Mouse (Mus musculus) embryonic facial prominence, embryonic 12.5 days (tissue): ENCODE results near the gene Fam114a2. TPM values are rescaled to one million over a fixed set of nuclear protein-coding genes. Genes with fewer than 3 reads are reported as not detected.

Source experiments
- ATAC-seq: fragments of 200-750 bp; cut with Nextera tagmentation; 2 replicates; pipeline ENCODE4 v1.8.0; 2017; ENCODE audit not compliant: insufficient number of reproducible peaks, insufficient read depth, low FRiP score, low TSS enrichment
- H3K27ac ChIP-seq: fragments of 300-500 bp; sonication (generic); 2 replicates; pipeline ENCODE4 v1.5.1; 2016; ENCODE audit warnings: mild to moderate bottlenecking
- H3K27me3 ChIP-seq: fragments of 300-500 bp; sonication (generic); 2 replicates; pipeline ENCODE4 v1.6.1; 2016; ENCODE audit warnings: mild to moderate bottlenecking, moderate library complexity
- H3K36me3 ChIP-seq: fragments of 300-500 bp; sonication (generic); 2 replicates; pipeline ENCODE4 v1.6.1; 2016; ENCODE audit warnings: mild to moderate bottlenecking
- H3K4me1 ChIP-seq: fragments of 300-500 bp; sonication (generic); 2 replicates; pipeline ENCODE4 v1.6.1; 2016
- H3K4me2 ChIP-seq: fragments of 300-500 bp; sonication (generic); replicated peaks from 2 replicates; pipeline ENCODE4 v1.6.1; 2016; ENCODE audit warnings: mild to moderate bottlenecking, moderate library complexity
- H3K4me3 ChIP-seq: fragments of 300-500 bp; sonication (generic); 2 replicates; pipeline ENCODE4 v1.5.1; 2016; ENCODE audit warnings: mild to moderate bottlenecking
- H3K9ac ChIP-seq: fragments of 300-500 bp; sonication (generic); 2 replicates; pipeline ENCODE4 v1.6.1; 2016; ENCODE audit warnings: mild to moderate bottlenecking, moderate library complexity
- H3K9me3 ChIP-seq: fragments of 300-500 bp; sonication (generic); 2 replicates; pipeline ENCODE4 v1.6.1; 2016; ENCODE audit warnings: mild to moderate bottlenecking, moderate library complexity
- WGBS: fragments of 180-500 bp; shearing (Covaris S2); methylation state at CpG from one replicate; pipeline ENCODE4 v1.1.7; 2016; 5-methylcytosine and 5-hydroxymethylcytosine counted together
- polyA plus RNA-seq: library from polyadenylated mRNA; unstranded; fragments of >200 nt; fragmentation: Nextera tagmentation; extraction: Ambion mirVana; gene quantifications from 2 replicates; pipeline ENCODE4 v1.2.1, GENCODE M21; 2016

The Fam114a2 gene
- polyA plus RNA-seq, 1 experiment from 2014 or later, result 74.4 TPM

GRCm38 (mm10) chr11:57516946-57517441 is 1.4 kb downstream of the Fam114a2 start:
- 66% methylated on average over 5 of the region's 5 CpGs for WGBS
- peaks cover 2% of the 10 kb centered on the region; the same call in 1 of the 2 replicates for H3K4me1 ChIP-seq
- no peak overlapping the region for H3K9ac ChIP-seq
- peaks cover 17% of the 10 kb centered on the region for H3K36me3 ChIP-seq
- no peak overlapping the region for H3K4me3 ChIP-seq
- H3K4me2 ChIP-seq, result no peak overlapping the region; the same call in 1 of the 2 replicates
- H3K27ac ChIP-seq, result no peak overlapping the region
- no peak for ATAC-seq
- H3K27me3 ChIP-seq, result no peaks in the 10 kb centered on the region
- no peaks in the 10 kb centered on the region for H3K9me3 ChIP-seq

DNA sequence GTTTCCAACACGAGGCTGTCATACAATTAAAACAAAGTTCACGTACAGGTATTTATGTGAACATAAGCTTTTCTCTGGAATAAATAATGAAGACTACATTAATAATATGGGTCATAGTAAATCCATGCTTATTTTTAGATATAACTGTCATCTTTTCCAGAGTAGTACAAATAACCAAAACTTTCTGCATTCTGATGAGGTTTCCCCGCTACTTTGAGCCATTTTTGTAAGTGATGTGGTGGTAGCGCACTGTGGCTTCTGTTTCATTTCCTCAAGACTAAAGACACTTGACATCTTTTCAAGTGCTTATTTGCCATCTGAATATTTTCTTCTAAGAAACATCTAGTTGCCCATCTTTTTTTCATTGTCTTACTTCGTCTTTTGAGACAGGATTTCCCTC is 3.2 kb downstream of the Fam114a2 start:
- H3K27ac ChIP-seq, result no peak overlapping the region
- H3K36me3 ChIP-seq, result peaks cover 35% of the 10 kb centered on the region
- H3K9ac ChIP-seq, result no peak overlapping the region
- ATAC-seq, result no peak
- H3K27me3 ChIP-seq, result no peaks in the 10 kb centered on the region
- no peak overlapping the region for H3K4me3 ChIP-seq
- no peaks in the 10 kb centered on the region for H3K9me3 ChIP-seq
- WGBS, result 91% methylated on average over 5 of the region's 5 CpGs
- peaks cover 2% of the 10 kb centered on the region; the same call in 1 of the 2 replicates for H3K4me1 ChIP-seq
- no peak overlapping the region for H3K4me2 ChIP-seq

GRCm38 (mm10) chr11:57506899-57507298 is 11.5 kb downstream of the Fam114a2 start:
- Histone ChIP-seq H3K4me1 (no peaks in the 10 kb centered on the region), H3K9me3 (no peaks in the 10 kb centered on the region), H3K4me3 (no peak overlapping the region), H3K36me3 (peaks cover 79% of the 10 kb centered on the region), H3K27ac (no peak overlapping the region), H3K27me3 (no peaks in the 10 kb centered on the region), H3K9ac (no peak overlapping the region), H3K4me2 (no peak overlapping the region)
- no peak for ATAC-seq
- WGBS, result 88% methylated on average over 6 of the region's 6 CpGs

GRCm38 (mm10) chr11:57503155-57503554 is 15.3 kb downstream of the Fam114a2 start:
- Histone ChIP-seq H3K4me1 (no peaks in the 10 kb centered on the region), H3K27me3 (no peaks in the 10 kb centered on the region), H3K4me2 (no peak overlapping the region), H3K27ac (no peak overlapping the region), H3K36me3 (peaks cover 78% of the 10 kb centered on the region), H3K9ac (no peak overlapping the region), H3K4me3 (no peak overlapping the region), H3K9me3 (no peaks in the 10 kb centered on the region)
- 96% methylated on average over 5 of the region's 5 CpGs for WGBS
- ATAC-seq, result no peak

- no peak for ATAC-seq
- 95% methylated on average over 5 of the region's 5 CpGs for WGBS
- no peak overlapping the region for H3K9ac ChIP-seq
- no peaks in the 10 kb centered on the region for H3K4me1 ChIP-seq
- peaks cover 67% of the 10 kb centered on the region for H3K36me3 ChIP-seq
- no peaks in the 10 kb centered on the region for H3K9me3 ChIP-seq
- H3K4me2 ChIP-seq, result no peak overlapping the region
- H3K27me3 ChIP-seq, result no peaks in the 10 kb centered on the region
- H3K4me3 ChIP-seq, result no peak overlapping the region
- H3K27ac ChIP-seq, result no peak overlapping the region
These were observed 20.2 kb downstream of the Fam114a2 start for GRCm38 (mm10) chr11:57498215-57498614.

- no peak overlapping the region for H3K9ac ChIP-seq
- WGBS, result 66% methylated on average over 3 of the region's 3 CpGs
- no peak for ATAC-seq
- H3K27me3 ChIP-seq, result no peaks in the 10 kb centered on the region
- H3K4me2 ChIP-seq, result no peak overlapping the region
- H3K36me3 ChIP-seq, result peaks cover 69% of the 10 kb centered on the region
- no peaks in the 10 kb centered on the region for H3K4me1 ChIP-seq
- no peak overlapping the region for H3K4me3 ChIP-seq
- H3K27ac ChIP-seq, result no peak overlapping the region
- H3K9me3 ChIP-seq, result no peaks in the 10 kb centered on the region
These were observed 20.7 kb downstream of the Fam114a2 start for GRCm38 (mm10) chr11:57497701-57498100.

- no peak for ATAC-seq
- Histone ChIP-seq H3K4me3 (no peak overlapping the region), H3K27me3 (no peaks in the 10 kb centered on the region), H3K27ac (no peak overlapping the region), H3K9me3 (no peaks in the 10 kb centered on the region), H3K4me1 (no peaks in the 10 kb centered on the region), H3K4me2 (no peak overlapping the region), H3K36me3 (peaks cover 73% of the 10 kb centered on the region), H3K9ac (no peak overlapping the region)
- WGBS, result 76% methylated on average over 3 of the region's 3 CpGs
These were observed 21.9 kb downstream of the Fam114a2 start for GRCm38 (mm10) chr11:57496462-57497039.

DNA sequence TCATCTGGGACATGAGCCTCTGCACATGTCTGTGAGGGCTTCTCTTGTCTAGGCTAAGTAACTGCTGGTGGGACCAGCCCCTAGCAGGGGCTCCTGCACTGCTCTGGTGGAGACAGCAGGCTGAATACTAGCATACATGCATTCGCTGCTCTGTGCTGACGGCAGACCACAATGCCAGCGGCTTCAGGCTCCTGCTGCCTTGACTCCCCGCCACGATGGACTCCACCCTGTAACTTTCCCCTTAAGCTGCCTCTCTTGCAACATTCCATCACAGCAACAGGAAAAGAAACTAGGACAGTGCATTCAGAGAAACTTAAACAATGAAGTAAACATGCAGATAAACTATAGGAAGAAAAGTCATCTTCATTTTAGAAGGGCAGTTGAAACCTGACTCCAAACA is 30.0 kb downstream of the Fam114a2 start:
- Histone ChIP-seq H3K4me3 (no peak overlapping the region), H3K4me1 (no peaks in the 10 kb centered on the region), H3K27ac (no peak overlapping the region), H3K9me3 (no peaks in the 10 kb centered on the region), H3K9ac (no peak overlapping the region), H3K4me2 (no peak overlapping the region), H3K27me3 (no peaks in the 10 kb centered on the region), H3K36me3 (peaks cover 64% of the 10 kb centered on the region)
- WGBS, result 69% methylated on average over 5 of the region's 5 CpGs
- ATAC-seq, result no peak

GRCm38 (mm10) chr11:57478077-57478476 is 40.3 kb downstream of the Fam114a2 start:
- no peak for ATAC-seq
- 83% methylated on average over 5 of the region's 5 CpGs for WGBS
- H3K27me3 ChIP-seq, result 0 out of 2 replicates have a peak, but pooled peaks cover 3% of the 10 kb centered on the region

GRCm38 (mm10) chr11:57475119-57475518 is 43.3 kb downstream of the Fam114a2 start:
- ATAC-seq, result no peak
- 48% methylated on average over 6 of the region's 6 CpGs for WGBS
- H3K27me3 ChIP-seq, result 0 out of 2 replicates have a peak, but pooled peaks cover 3% of the 10 kb centered on the region
- H3K4me2 ChIP-seq, result no peak overlapping the region
- no peak overlapping the region for H3K4me3 ChIP-seq
- H3K27ac ChIP-seq, result no peak overlapping the region
- no peak overlapping the region for H3K9ac ChIP-seq
- H3K4me1 ChIP-seq, result no peaks in the 10 kb centered on the region
- no peaks in the 10 kb centered on the region for H3K9me3 ChIP-seq
- H3K36me3 ChIP-seq, result peaks cover 5% of the 10 kb centered on the region; the same call in 1 of the 2 replicates

More at GRCm38 (mm10) chr11:57478077-57478476, 40.3 kb downstream of the Fam114a2 start:
- H3K4me2 ChIP-seq, result no peak overlapping the region
- H3K4me1 ChIP-seq, result no peaks in the 10 kb centered on the region
- H3K4me3 ChIP-seq, result no peak overlapping the region
- H3K9ac ChIP-seq, result no peak overlapping the region
- H3K9me3 ChIP-seq, result no peaks in the 10 kb centered on the region
- H3K27ac ChIP-seq, result no peak overlapping the region
- peaks cover 25% of the 10 kb centered on the region for H3K36me3 ChIP-seq

DNA sequence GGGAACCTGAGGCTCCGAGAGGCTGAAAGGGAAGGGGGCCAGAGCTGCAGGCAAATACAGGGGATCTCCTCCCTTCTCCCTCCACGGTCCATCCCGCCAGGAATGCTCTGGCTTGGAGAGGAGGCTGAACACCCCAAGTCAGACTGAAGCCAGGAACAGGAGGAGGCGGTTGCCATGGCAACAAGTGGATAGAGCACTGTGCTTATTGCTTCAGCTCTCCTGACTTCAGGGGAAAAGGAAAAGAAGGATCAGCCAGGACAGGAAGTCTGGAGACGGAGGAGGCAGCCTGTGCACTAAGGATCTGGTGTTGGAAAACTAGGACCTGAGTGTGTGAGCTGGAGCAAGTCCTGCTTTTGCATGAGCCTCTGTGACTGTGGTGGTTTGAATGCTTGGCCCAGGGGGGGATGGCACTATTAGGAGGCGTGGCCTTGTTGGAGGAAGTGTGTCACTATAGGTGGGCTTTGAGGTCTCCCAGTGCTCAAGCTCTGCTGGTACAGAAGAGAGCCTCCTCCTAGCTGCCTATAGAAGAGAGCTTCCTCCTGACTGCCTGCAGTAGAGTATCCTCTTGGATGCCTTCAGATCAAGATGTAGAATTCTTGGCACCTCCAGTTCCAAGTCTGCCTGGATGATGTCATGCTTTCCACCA is 44.0 kb downstream of the Fam114a2 start:
- WGBS, result 59% methylated on average over 6 of the region's 6 CpGs
- Histone ChIP-seq H3K9ac (no peak overlapping the region), H3K4me2 (no peak overlapping the region), H3K36me3 (no peaks in the 10 kb centered on the region), H3K9me3 (no peaks in the 10 kb centered on the region), H3K4me3 (no peak overlapping the region), H3K27ac (no peak overlapping the region), H3K27me3 (0 out of 2 replicates have a peak, but pooled peaks cover 3% of the 10 kb centered on the region), H3K4me1 (no peaks in the 10 kb centered on the region)
- ATAC-seq, result 0 out of 2 replicates have a peak, but pooled peaks have one; percentile 28

DNA sequence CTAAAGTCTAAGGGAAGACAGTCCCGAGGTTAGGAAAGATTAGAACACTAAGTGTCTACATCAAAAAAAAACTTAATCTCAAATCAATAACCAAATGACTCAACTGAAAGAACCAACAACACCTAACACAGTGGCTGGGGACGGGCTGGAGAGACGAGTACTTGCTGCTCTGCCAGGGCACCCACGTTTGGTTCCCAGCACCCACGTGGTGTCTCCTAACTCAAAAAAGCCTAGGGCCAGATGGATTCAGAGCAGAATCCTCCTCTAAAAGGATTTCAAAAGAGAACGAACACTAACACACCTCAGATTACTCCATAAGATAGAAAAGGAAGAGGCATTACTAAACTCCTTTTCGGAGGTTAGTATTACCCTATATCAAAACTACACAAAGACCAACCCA is 47.4 kb downstream of the Fam114a2 start:
- 0 out of 2 replicates have a peak, but pooled peaks cover 3% of the 10 kb centered on the region for H3K27me3 ChIP-seq
- no peak overlapping the region for H3K4me2 ChIP-seq
- WGBS, result 83% methylated on average over 7 of the region's 7 CpGs

More for the DNA sequence above, 47.4 kb downstream of the Fam114a2 start:
- no peaks in the 10 kb centered on the region for H3K4me1 ChIP-seq
- H3K27ac ChIP-seq, result no peak overlapping the region
- H3K36me3 ChIP-seq, result no peaks in the 10 kb centered on the region
- no peak overlapping the region for H3K4me3 ChIP-seq
- no peaks in the 10 kb centered on the region for H3K9me3 ChIP-seq
- H3K9ac ChIP-seq, result no peak overlapping the region
- ATAC-seq, result no peak
